Mouse (Mus musculus): ENCODE data around the gene Mfap1a. TPM values are rescaled to one million over a fixed set of nuclear protein-coding genes. Genes with fewer than 3 reads are reported as not detected.
"Not testable (repeated sequence)": the region's sequence is repeated elsewhere in the genome, so short reads cannot be mapped to it uniquely, and the experiment has no call there.

The Mfap1a gene
- total and polyA plus RNA-seq, 3 experiments: 13.5 to 27.3 (median 14.0) TPM

GRCm38 (mm10) chr2:121507173-121507950 lies 897 bp upstream of the Mfap1a start (continued):
- no peak for TF ChIP-seq NRF1 (IDR thresholded peaks at IDR 0.05; ENCODE audit: low read depth, low read length)
- no peak for TF ChIP-seq SMC3 (IDR thresholded peaks at IDR 0.05; ENCODE audit: low read depth, low read length)
- 0 out of 2 replicates have a peak, but pooled peaks have one; percentile 20 for TF ChIP-seq TCF12 (IDR thresholded peaks at IDR 0.05; ENCODE audit: low read depth, low read length)
- no peak for TF ChIP-seq UBTF (IDR thresholded peaks at IDR 0.05; ENCODE audit: low read depth, low read length)
- 0 out of 2 replicates have a peak, but pooled peaks have one; percentile 41 for TF ChIP-seq RCOR1 (conservative IDR thresholded peaks at IDR 0.05; ENCODE audit: low read depth, low read length)
- no peak; the same call in none of the 2 replicates for TF ChIP-seq MYC (IDR thresholded peaks at IDR 0.05; ENCODE audit: low read depth, low read length)
- TF ChIP-seq ZMIZ1 (IDR thresholded peaks at IDR 0.05; ENCODE audit: low read depth, low read length): no peak
- TF ChIP-seq MAX (IDR thresholded peaks at IDR 0.05; ENCODE audit: low read length): no peak
- TF ChIP-seq GABPA (IDR thresholded peaks at IDR 0.05; ENCODE audit: insufficient replicate concordance, low read depth, low read length): no peak
- 0 out of 2 replicates have a peak, but pooled peaks have one; percentile 34 for TF ChIP-seq E2F4 (IDR thresholded peaks at IDR 0.05; ENCODE audit: insufficient replicate concordance, low read depth, low read length)
- TF ChIP-seq IRF4 (IDR thresholded peaks at IDR 0.05; ENCODE audit: low read depth, low read length): no peak
- TF ChIP-seq MAFK (IDR thresholded peaks at IDR 0.05; ENCODE audit: insufficient replicate concordance, low read length): no peak
- no peak for TF ChIP-seq USF1 (IDR thresholded peaks at IDR 0.05; ENCODE audit: low read depth, low read length)

DNA sequence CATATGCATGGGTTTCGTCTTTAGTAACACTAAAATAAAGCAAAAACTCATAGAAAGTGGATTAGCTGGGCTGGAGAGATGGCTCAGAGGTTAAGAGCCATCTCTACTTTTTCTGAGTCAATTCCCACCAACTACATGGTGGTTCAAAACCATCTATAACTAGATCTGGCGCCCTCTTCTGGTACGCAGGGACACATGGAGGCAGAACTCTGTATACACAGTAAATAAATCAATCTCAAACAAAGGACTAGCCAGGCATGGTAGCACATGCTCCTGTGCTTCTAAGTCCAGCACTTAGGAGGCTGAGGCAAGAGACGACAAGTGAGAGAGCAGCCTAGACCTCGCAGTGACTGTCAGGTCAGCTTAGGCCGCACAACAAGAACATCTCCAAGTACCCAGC lies 4.9 kb downstream of the Mfap1a start:
- H3K27ac ChIP-seq (ENCODE audit: insufficient read depth, low read depth); H3K27me3 ChIP-seq (replicated peaks); DNase-seq (ENCODE audit: extremely low read depth); dilution Hi-C loops (cut with MboI; ENCODE audit: extremely low pct_ligation_motif_present, extremely low pct_unique_long_range_greater_than_20kb, low sequenced_read_pairs); H3K4me2 ChIP-seq (ENCODE audit: insufficient read depth, low read depth, poor library complexity, severe bottlenecking); in situ Hi-C loops (cut with MboI; ENCODE audit: low pct_ligation_motif_present, low pct_unique_long_range_greater_than_20kb, low sequenced_read_pairs); H3K4me3 ChIP-seq (replicated peaks in 1 of 3; ENCODE audit: low read depth in 2 of 3, low read length in 2 of 3, poor library complexity in 1 of 3); H3K9ac ChIP-seq (ENCODE audit: insufficient read depth, low read depth); H3K9me3 ChIP-seq (replicated peaks; ENCODE audit: low read length); H3K4me1 ChIP-seq (ENCODE audit: control insufficient read depth in 1 of 2, insufficient read depth in 2 of 2): not testable (repeated sequence)
- Histone ChIP-seq H3K36me3 (replicated peaks in 1 of 2; ENCODE audit: control insufficient read depth in 1 of 2, insufficient read depth in 1 of 2, low read length in 1 of 2) (peaks cover 8 to 14% of the 10 kb centered on the region in 2 experiments), H3K79me2 (replicated peaks; ENCODE audit: control insufficient read depth, extremely low read depth, insufficient read depth, poor library complexity, severe bottlenecking) (peaks cover 13% of the 10 kb centered on the region)

DNA sequence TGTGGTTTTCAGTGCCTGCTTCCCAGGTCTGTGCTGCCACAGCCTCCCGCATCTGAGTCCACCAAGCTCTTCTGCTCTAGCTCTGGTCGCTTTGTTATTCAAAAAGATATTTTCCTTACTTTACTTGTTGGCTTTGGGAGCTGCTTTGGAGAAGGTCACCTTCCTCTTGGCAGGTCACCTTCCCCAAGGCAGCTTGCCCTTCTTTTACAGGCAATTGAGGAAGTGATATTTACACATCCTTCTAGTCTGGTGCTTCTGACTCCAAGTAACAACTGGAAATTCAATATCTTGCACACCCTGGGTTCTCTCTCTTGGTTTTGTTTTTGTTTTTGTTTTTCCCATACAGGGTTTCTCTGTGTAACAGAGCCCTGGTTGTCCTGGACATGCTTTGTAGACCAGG lies 22.1 kb downstream of the Mfap1a start:
- H3K27me3 ChIP-seq (replicated peaks); H3K9ac ChIP-seq (ENCODE audit: insufficient read depth, low read depth); H3K79me2 ChIP-seq (replicated peaks; ENCODE audit: control insufficient read depth, extremely low read depth, insufficient read depth, poor library complexity, severe bottlenecking); H3K9me3 ChIP-seq (replicated peaks; ENCODE audit: low read length); in situ Hi-C loops (cut with MboI; ENCODE audit: low pct_ligation_motif_present, low pct_unique_long_range_greater_than_20kb, low sequenced_read_pairs); dilution Hi-C loops (cut with MboI; ENCODE audit: extremely low pct_ligation_motif_present, extremely low pct_unique_long_range_greater_than_20kb, low sequenced_read_pairs); H3K27ac ChIP-seq (ENCODE audit: insufficient read depth, low read depth); H3K36me3 ChIP-seq (replicated peaks in 1 of 2; ENCODE audit: control insufficient read depth in 1 of 2, insufficient read depth in 1 of 2, low read length in 1 of 2); H3K4me1 ChIP-seq (ENCODE audit: control insufficient read depth in 1 of 2, insufficient read depth in 2 of 2); DNase-seq (ENCODE audit: extremely low read depth); H3K4me3 ChIP-seq (replicated peaks in 1 of 3; ENCODE audit: low read depth in 2 of 3, low read length in 2 of 3, poor library complexity in 1 of 3); H3K4me2 ChIP-seq (ENCODE audit: insufficient read depth, low read depth, poor library complexity, severe bottlenecking): not testable (repeated sequence)

Measured in CH12.LX (cell line).